Mouse (Mus musculus): ENCODE results near the gene 1110017D15Rik.

DNA sequence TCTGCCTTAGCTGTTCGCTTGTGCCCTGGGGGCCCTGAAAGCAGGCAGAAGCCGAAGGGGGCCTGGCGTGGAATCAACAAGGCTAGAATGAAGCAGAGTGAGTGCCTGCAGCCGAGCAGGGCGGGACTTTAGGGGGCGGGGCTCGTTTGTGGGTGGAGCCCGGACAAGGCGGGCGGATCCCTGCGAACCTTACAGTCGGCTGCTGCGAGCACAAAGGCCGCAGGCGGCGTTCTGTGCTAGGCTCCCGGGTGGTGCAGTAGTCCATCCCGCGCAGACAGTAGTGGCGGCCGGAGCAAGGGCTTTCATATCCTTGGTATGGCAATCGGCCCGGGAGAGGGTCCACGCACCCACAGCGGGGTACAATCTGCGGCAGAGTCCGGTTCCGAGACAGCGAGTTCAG is 10.2 kb downstream of the 1110017D15Rik start:
- TF ChIP-seq POLR2A (IDR thresholded peaks at IDR 0.05; ENCODE audit: low read depth, low read length) (no peak), CTCF (conservative IDR thresholded peaks at IDR 0.05; ENCODE audit: insufficient read depth, insufficient read length, low read depth, low read length) (peak; percentile 15; the same call in 1 of the 2 replicates)

Measured in kidney, adult 2 months (tissue).